Mouse (Mus musculus): ENCODE results near the gene B4galnt3. TPM values are rescaled to one million over a fixed set of nuclear protein-coding genes. Genes with fewer than 3 reads are reported as not detected.

The B4galnt3 gene
- polyA plus RNA-seq, 1 experiment: 0.45 TPM

DNA sequence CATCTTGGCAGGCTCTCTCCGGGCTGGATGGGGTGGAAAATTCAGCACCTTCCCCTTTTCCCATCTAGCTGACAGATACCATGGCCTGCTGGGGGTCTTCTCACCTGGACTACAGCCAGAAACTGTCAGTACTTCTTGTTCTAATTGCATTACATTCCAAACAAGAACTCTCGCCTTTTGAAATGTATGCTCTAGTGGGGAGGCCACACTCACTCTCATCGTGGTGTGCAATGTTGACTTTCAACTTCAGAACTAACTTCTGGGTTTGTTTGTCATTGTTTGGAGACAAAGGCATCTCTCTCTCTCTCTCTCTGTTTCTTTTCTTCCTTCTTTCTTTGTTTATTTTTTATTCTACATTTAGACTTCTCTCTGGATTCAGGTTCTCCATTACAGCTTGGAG is 107.8 kb downstream of the B4galnt3 start:
- DNase-seq (ENCODE audit: low spot score): no peak

GRCm38 (mm10) chr6:120185756-120186155 is 108.6 kb downstream of the B4galnt3 start:
- DNase-seq (ENCODE audit: low spot score): no peak

- no peak for DNase-seq (ENCODE audit: low spot score)
Measured at GRCm38 (mm10) chr6:120185012-120185730, 109.2 kb downstream of the B4galnt3 start.

DNA sequence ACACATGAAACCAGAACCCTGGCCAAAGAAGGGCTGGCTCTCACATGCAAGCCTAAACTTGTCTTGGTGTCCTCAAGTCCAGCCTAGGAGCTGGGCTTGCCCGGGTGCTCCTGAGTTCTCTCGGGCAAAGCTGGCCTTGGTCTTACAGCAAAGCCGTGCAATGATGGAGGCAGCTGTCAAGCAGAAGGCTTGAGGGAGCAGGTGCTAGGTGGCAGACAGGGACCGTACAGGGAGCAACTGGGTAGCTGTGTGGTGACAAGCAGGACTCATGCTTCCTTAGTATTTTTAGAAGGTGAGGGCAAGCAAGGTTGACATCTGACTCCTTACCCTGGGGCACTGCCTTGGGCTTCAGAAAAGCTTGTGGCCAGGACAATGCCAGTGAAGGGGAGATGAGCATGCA is 110.6 kb downstream of the B4galnt3 start:
- DNase-seq (ENCODE audit: low spot score): no peak

DNA sequence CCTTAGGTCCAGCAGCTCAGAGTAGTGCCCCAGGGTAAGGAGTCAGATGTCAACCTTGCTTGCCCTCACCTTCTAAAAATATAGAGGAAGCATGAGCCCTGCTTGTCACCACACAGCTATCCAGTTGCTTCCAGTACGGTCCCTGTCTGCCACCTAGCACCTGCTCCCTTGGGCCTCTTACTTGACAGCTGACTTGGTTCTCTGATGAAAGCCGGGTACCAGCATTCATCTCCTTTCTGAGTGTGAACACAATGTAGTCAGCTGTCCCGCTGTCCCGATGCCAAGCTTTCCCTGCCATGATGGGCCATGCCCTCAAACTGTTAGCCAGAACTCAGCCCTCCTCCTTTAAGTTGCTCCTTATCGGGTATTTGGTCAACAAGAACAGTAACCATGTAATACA is 112.2 kb downstream of the B4galnt3 start:
- no peak for DNase-seq (ENCODE audit: low spot score)

- DNase-seq (ENCODE audit: low spot score): no peak
Measured at GRCm38 (mm10) chr6:120180492-120180891, 113.9 kb downstream of the B4galnt3 start.

DNA sequence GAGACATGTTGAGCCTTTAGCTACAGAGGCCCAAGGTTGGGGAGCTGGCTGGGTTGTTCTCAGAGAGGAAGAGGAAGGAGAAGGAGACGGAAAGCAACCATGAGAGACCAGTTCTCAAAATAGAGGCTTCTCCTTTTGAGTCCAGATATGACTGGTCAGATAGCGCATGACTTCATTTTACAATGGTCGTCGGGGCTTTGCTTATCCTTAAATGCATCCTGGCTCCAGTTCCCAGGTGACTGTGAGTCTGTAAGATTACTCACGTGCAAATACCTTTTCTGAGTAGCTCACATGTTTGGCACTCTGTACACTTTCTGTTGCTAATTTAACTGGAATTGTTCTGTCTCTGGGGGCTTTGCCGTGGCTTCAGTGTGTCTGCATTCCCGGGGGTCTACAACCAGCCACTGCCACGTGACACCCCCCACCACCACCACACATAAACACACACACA is 114.6 kb downstream of the B4galnt3 start:
- no peak for DNase-seq (ENCODE audit: low spot score)

GRCm38 (mm10) chr6:120179044-120179755 is 115.2 kb downstream of the B4galnt3 start:
- no peak for DNase-seq (ENCODE audit: low spot score)

DNA sequence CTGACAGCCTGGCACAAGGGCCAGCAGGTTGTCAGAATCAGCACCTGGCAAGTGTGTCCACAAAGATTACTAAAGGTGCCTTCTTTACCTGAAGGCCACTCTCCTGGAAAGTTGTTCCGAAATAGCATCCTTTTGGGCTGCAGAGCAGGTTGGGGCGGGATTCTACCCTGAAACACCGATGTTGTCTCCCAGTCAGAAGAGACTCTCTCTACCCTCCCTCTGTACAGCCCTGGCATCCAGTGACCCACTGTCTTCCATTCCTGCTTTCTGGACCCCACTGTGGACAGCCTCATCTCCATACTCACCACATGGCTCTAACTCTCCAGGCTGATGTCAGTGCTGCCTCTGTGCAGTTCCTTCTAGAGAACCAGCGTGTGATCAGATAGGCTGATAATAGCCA is 118.7 kb downstream of the B4galnt3 start:
- DNase-seq (ENCODE audit: low spot score): no peak

DNA sequence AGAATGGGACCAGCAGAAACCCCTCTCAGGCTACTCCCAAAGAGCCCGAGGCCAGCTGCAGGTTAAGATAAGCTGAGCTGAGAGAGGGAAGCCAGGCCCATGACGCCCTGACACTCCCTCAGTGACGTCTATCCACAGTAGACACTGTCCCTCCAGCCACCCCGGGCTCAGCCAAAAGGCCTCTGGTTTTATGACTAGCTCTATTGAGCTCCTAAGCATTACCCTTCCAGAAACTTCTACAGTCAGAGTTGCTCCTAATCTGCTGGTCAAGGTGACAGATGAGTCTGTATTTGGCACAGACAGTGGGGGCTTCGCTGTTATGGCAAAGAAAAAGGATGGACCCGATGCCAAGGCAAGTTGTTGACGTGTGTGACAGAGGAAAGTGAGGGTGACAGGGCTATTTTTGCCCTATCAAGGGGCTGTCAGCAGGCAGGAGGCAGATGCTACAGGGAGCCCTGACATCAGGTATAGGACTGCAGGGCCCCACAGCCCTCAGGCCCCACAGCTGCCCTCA is 119.7 kb downstream of the B4galnt3 start:
- no peak for DNase-seq (ENCODE audit: low spot score)

GRCm38 (mm10) chr6:120174028-120174601 is 120.2 kb downstream of the B4galnt3 start:
- DNase-seq (ENCODE audit: low spot score): no peak

DNA sequence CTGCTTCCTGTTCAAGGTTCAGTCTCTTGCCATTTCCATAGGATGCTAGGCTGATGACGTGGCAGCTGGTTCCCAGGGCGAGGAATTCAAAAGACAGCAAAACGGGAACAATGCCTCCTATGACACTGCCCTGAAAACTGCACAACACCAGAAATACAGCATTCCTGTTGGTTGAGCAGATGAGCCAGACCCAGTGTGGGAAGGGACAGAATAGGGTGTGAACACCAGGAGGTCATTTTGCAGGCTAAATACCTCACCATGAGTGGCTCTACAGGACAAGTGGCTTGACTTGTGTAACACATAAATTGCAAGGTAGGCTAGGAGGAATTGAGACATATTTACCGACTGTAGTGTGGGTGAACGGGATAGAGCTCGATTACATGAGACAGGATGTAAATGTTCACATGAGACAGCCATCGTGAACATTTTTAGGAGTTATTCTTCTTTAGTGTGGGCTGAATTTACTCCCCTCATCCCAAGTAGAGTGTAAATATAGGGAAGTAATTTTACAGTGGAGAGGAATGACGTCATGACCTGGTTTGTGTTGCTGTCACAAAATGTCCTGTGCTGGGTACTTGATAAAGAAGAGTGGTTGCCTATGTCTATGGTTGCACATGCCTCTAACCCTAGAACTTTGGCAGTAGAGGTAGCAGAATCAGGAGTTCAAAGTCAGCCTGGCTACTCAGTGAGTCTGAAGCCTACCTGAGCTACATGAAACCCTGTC is 121.9 kb downstream of the B4galnt3 start:
- DNase-seq (ENCODE audit: low spot score): no peak

DNA sequence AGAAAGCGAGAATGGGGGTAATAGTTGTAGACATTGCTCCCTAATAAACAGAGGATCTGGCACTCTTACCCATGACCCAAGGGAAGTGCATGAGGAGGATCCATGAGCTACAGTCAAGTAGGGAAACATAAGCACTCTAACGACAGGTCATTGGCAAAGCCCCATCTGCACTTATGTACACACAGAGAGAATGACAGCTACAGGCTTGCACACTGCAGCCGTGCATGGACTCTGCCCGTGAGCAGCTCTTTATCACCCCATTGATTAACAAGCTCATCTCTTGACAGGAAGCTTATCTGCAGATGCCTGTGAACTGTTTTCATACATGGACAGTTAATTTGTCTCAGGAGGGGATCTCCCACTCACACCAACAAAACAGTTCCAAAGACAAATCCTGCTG is 126.8 kb downstream of the B4galnt3 start:
- no peak for DNase-seq (ENCODE audit: low spot score)

DNA sequence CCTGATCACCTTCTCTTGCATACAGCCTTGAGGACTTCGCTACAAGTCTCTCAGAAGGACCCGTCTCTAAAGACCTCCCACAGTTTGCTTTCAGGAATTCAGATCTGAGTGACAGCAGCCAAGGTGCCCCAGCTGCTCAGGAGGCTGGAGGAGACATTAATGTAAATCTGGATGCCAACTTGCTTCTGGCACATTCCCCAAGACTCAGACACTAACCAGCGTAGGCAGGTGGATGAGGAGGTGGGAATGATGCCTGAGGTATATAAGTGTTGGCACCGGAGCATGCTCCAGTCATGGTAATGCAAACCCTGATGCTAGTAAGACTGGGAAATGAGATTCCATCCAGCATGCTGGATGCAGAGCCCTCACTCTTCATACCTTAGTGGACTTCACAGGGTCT is 129.6 kb downstream of the B4galnt3 start:
- no peak for DNase-seq (ENCODE audit: low spot score)

DNA sequence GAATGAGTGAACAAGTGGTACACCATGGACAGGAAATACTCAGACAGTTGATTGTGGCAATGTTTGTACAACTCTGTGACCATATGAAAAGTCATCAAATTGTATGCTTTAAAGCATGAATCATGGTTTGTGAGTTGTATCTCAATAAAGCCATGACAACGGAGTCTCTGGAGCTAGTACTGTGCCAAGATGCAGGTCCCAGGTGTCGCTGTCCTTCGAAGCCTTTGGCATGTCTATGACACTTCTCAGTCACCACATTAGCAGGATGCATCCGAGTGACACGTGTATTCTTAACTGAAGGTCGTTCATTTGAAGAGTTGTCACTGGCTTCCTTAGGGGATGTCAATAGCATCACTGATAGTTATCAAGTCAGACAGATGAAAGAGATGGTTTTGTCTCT is 131.4 kb downstream of the B4galnt3 start:
- DNase-seq (ENCODE audit: low spot score): no peak

GRCm38 (mm10) chr6:120159133-120159901 is 135.0 kb downstream of the B4galnt3 start:
- DNase-seq (ENCODE audit: low spot score): no peak

- DNase-seq (ENCODE audit: low spot score): no peak
Measured at GRCm38 (mm10) chr6:120157479-120157878, 136.9 kb downstream of the B4galnt3 start.

DNA sequence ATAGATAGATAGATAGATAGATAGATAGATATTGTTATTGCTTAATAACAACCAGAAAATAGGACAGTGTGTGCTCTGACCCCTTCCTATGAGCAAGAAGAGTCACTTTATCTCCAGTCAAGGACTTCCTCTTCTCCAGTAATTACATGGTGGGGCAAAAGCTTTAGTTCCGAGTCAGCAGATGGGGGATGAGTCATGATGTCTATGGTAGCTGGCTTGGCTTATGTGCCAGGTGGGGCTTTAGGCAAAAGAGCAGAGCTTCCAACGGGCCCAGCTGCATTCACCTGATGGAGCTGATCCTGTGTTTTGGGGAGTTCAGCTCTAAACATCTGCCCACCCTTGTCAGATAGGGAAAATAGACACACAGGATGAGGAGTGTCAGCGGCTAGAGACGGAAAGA is 138.8 kb downstream of the B4galnt3 start:
- DNase-seq (ENCODE audit: low spot score): no peak

DNA sequence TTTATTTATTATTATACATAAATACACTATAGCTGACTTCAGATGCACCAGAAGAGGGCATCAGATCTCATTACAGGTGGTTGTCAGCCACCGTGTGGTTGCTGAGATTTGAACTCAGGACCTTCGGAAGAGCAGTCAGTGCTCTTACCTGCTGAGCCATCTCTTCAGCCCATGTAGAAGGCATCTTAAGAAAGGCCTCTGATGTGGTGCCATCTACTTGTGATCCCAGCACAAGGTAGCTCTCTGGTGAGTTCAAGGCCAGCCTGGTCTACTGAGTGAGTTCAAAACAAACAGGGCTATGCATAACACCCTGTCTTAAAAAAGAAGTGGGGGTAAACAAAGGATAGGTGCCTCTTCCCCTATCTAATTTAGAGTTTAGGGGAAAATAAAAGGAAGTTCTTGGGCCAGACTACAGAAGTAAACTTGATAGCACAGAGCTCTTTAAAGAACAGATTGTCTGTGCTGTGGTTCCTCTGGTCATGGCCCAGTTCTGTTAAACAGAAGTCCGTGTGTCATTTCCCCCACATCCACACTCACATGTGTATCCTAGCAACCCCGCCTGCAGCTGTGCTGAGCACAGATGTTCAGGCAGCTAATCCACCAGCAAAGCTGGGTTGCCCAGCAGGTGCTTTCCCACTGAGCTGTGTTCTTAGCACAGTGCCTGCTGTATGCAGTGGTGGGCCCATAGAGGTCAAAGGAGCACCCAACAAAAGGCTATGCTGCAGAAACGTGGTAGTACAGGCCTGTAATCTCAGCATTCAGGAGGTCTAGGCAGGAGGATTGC is 139.6 kb downstream of the B4galnt3 start:
- DNase-seq (ENCODE audit: low spot score): no peak
